Mouse (Mus musculus) C2C12 (cell line): ENCODE measurements around the gene Col19a1.

Experiments
- CTCF ChIP-seq: IDR thresholded peaks from one replicate; pipeline ENCODE4 v1.5.1; 2011; ENCODE audit not compliant: control insufficient read depth, insufficient read depth, insufficient read length
- MAX ChIP-seq: IDR thresholded peaks from one replicate; pipeline ENCODE4 v1.6.1; 2011; ENCODE audit warnings: mild to moderate bottlenecking, control low read depth
- MYOG ChIP-seq: IDR thresholded peaks from one replicate; pipeline ENCODE4 v1.6.1; 2011; ENCODE audit not compliant: control insufficient read depth, insufficient read length; ENCODE audit errors: extremely low read depth
- USF1 ChIP-seq: IDR thresholded peaks from one replicate; pipeline ENCODE4 v1.6.1; 2011; ENCODE audit warnings: low read depth, mild to moderate bottlenecking, control low read depth, moderate library complexity

DNA sequence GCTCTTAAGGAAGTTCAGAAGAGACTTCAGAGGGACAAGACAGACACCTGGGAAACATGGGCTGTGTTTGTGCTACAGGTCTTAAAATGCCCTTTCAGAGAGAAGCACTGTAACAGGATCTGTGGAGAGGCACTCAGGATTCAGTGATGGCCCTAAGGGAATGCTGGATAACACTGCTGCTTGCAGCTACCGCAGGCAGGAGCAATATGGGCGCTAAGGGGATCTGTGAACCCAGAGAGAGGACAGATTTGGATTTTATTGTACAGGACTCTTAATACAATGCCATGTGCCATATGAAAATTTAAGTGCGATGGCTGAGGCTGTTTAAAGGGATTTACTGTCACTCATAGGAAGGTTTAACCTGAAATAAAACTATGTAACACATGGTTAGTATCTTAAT, 270.8 kb downstream of the Col19a1 start:
- TF ChIP-seq CTCF (no peak), MAX (no peak), MYOG (no peak), USF1 (no peak)
